Mouse (Mus musculus): ENCODE results near the gene Sel1l3. TPM values are rescaled to one million over a fixed set of nuclear protein-coding genes. Genes with fewer than 3 reads are reported as not detected.

Sel1l3 gene
- total RNA-seq, 2 experiments from 2014 or later, result 43.1 to 47.0 TPM

- DNase-seq (ENCODE audit: low spot score in 2 of 2), result no peak
These were observed 635 bp upstream of the Sel1l3 start for GRCm38 (mm10) chr5:53214362-53214761.

GRCm38 (mm10) chr5:53212782-53213710 is 681 bp downstream of the Sel1l3 start:
- peak; percentile 28 to 56 for DNase-seq (ENCODE audit: low spot score in 2 of 2)

- no peak for DNase-seq (ENCODE audit: low spot score in 2 of 2)
These were observed 1.5 kb downstream of the Sel1l3 start for GRCm38 (mm10) chr5:53212087-53212781.

DNA sequence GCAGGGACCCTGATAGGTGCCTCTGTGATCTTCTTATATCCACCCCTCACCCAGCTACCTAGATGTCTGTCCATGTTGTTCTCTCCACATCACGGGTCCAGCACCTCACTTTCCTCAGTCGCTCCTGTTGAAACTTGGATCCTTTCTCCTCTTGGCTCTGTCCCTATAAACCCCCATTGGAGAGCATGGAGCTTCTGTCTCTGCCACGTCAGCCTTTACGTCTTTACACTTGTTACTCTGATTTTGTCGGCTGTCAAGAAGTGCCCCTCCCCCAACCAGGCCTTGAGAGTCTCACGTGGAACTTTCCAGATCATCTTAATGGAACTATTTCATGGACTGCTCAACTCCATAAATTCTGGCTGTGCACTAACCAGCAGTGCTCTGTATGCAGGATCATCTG is 2.5 kb downstream of the Sel1l3 start:
- peak in 1 of 2 experiments; percentile 33 for DNase-seq (ENCODE audit: low spot score in 2 of 2)

GRCm38 (mm10) chr5:53210481-53210880 is 3.2 kb downstream of the Sel1l3 start:
- DNase-seq (ENCODE audit: low spot score in 2 of 2), result no peak

DNA sequence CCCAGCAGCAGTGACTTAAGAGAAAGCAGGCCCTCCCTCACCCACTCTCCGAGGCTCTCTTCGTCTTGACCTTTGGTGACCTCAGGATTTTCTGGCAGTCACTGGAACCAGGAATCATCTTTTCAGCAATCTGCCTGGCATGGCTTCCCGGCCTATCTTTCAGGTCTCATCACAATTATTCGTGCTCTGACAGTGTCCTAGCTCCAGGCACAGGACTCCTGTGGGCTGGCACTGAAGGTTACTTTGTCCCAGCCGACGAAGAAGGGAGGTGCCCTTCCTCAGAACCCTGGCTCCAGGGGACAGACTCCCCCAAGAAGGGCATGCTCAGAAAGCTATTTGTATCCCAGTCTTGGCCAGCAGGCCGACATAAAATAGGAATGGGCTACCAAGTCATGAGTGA is 4.0 kb downstream of the Sel1l3 start:
- no peak for DNase-seq (ENCODE audit: low spot score in 2 of 2)

- DNase-seq (ENCODE audit: low spot score in 2 of 2), result no peak
These were observed 5.0 kb downstream of the Sel1l3 start for GRCm38 (mm10) chr5:53208731-53209130.

GRCm38 (mm10) chr5:53206575-53206974 is 7.2 kb downstream of the Sel1l3 start:
- DNase-seq (ENCODE audit: low spot score in 2 of 2), result no peak

- DNase-seq (ENCODE audit: low spot score in 2 of 2), result no peak
These were observed 11.0 kb downstream of the Sel1l3 start for GRCm38 (mm10) chr5:53202748-53203147.

- DNase-seq (ENCODE audit: low spot score in 2 of 2), result peak in 1 of 2 experiments; percentile 35
These were observed 12.9 kb downstream of the Sel1l3 start for GRCm38 (mm10) chr5:53200825-53201224.

DNA sequence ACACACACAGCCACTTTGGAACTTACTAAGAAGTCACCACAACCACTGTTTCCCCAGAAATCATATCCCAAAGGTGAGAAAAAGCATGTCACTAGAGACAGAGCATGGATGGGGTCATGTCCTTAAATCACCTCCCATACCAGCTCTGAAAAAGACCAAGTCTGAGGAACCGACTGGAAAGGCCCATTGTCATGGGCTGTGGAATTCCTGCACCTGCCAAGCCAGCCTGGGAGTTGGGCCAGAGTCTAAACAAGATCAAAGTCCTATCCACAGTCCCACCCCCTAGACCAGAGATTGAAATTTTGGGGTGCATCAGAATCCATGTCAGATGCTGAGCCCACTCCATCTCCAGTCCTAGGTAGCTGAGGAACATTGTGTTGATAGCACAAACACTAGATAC is 15.3 kb downstream of the Sel1l3 start:
- DNase-seq (ENCODE audit: low spot score in 2 of 2), result no peak

GRCm38 (mm10) chr5:53196387-53197088 is 17.2 kb downstream of the Sel1l3 start:
- DNase-seq (ENCODE audit: low spot score in 2 of 2), result no peak

DNA sequence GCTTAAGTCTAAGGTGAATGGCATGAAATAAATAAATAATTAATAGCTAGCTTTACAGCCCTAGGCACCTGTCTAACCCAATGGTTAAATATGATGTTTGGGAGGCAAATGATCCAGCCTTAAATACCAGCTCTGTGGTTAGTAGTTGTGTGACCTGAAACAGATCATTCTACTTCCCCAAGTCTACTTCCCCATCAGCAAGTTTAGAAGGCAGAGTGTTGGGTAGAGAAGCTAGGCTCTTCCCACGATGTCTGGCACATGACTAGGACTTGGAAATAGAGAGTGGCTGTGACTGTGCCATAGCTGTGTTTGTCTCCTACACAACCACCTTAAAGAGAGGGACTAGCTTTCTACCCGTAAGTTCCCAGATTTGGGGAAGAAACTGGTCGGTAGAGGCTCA is 18.9 kb downstream of the Sel1l3 start:
- no peak for DNase-seq (ENCODE audit: low spot score in 2 of 2)

- no peak for DNase-seq (ENCODE audit: low spot score in 2 of 2)
These were observed 19.3 kb downstream of the Sel1l3 start for GRCm38 (mm10) chr5:53194421-53194820.

DNA sequence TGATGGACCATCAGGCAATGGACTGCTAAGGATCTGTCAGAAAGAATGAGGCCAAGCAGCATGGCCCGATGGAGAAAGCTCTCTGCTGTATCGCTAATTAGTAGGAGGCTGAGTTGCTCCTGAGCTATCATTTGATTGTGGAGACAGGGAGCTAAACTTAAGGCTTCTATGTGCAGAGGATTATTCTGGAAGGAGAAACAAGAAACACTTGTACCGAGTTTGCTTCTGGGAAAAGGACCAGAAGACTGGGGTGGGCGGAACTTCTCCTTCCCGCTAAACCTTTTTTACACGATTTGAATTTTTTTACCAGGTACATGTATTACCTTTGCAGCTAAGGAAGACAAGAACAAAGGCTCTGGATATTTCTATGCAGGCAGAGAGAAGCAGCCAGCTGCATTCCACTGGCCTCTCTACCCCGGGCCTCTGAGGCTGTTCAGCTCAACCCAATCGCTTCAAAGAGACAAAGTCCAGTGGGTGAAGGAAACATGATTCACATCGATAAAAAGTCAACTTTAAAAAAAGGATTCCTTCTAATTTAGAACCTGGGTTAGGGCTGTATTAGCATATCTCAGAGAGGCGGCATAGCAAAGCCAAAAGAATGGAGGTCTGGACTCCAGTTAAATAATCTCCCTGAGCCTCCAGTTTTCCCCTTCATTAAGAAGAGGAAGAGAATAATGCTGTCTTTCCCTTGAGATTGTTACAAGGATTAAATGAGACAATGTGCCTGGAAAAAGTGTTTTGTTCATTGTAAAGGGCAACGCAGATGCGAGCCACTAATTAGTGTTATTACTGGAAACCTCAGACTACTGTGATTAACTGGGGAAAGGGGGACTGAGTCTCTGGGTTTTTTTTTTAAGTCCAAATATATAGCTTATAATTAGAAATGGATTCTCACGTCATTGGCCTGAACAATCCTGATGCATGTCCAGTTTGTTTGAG is 20.4 kb downstream of the Sel1l3 start:
- no peak for DNase-seq (ENCODE audit: low spot score in 2 of 2)

DNA sequence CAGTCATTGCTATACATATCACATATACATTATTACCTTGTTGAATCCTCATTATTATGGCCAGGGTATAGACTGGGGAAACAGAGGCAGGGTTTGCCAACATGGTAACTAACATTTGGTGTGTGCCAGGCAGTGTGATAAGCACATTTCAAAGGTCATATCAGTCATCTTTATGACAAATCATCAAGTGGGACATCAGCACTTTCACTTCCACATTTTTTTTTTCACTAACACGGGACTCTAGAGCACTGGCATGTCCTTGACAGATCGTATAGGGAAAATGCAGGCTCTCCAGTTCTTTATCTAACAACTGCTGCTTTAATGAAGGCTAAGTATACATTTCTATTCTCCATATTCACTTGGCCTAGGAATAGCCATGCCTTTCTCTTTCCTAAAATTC is 25.1 kb downstream of the Sel1l3 start:
- no peak for DNase-seq (ENCODE audit: low spot score in 2 of 2)

DNA sequence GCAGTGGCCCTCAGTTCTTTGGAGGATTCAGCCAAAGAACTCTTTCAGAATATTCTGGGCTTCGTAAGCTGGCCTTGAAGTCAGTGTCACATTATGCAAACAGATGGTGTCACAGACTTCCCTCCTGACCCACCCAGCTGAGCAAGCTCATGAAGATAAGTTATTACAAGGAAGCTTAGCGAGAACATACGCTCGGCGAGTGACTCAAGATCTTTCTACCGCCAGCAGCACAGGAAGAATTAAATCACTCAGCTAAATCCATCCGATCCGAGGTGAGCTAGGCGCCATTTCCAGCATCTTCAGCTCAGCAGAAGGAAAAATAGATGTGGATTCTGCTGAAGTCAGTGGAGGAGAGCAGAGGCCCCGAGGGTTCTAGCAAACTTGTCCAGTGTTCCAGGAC is 26.5 kb downstream of the Sel1l3 start:
- no peak for DNase-seq (ENCODE audit: low spot score in 2 of 2)

GRCm38 (mm10) chr5:53185803-53186202 is 27.9 kb downstream of the Sel1l3 start:
- no peak for DNase-seq (ENCODE audit: low spot score in 2 of 2)

DNA sequence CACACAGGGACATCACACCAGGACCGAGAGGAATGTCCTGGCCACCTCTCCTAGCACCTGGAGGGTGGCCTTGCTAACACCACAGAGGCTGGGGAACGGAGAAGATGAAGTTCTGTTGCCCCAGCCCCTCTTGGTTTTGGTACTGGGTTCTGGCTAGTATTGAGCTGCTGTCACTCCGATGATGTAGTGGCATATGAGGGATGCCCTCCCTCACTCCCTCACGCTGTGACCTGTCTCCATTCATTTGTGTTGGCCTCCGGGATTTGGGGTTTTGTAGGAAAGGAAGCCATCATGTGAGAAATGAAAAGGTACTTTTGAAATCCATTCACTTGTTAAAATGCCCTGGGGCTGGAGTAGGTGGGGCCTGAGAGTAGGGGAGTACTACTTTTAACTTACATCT is 33.8 kb downstream of the Sel1l3 start:
- no peak for DNase-seq (ENCODE audit: low spot score in 2 of 2)

- no peak for DNase-seq (ENCODE audit: low spot score in 2 of 2)
These were observed 37.0 kb downstream of the Sel1l3 start for GRCm38 (mm10) chr5:53176703-53177102.

- DNase-seq (ENCODE audit: low spot score in 2 of 2), result no peak
These were observed 37.7 kb downstream of the Sel1l3 start for GRCm38 (mm10) chr5:53176075-53176474.
